Mouse (Mus musculus) gastrocnemius, postnatal 10 days (tissue): ENCODE data around the gene Csrnp2. TPM values are rescaled to one million over a fixed set of nuclear protein-coding genes. Genes with fewer than 3 reads are reported as not detected.

Experiments used
- DNase-seq: peaks from one replicate; pipeline ENCODE4 v3.0.0; 2021; ENCODE audit warnings: mixed read lengths
- total RNA-seq, 2 experiments: library from RNA; stranded (reverse); gene quantifications; 2 replicates each; pipeline ENCODE4 v1.2.3; 2021

Gene Csrnp2
- total RNA-seq, 2 experiments from 2014 or later, result 2.6 to 4.4 TPM

- DNase-seq, result no peak
These were observed 65.2 kb downstream of the Csrnp2 start for GRCm38 (mm10) chr15:100429959-100430565.

Other genes with a start within 250 kb of the Csrnp2 start
- not detected for gene Tmprss12, start 214.7 kb downstream of the Csrnp2 start, total RNA-seq
- 10 to 100 TPM; 17.7 to 18.5 TPM for gene Mettl7a1, start 191.3 kb downstream of the Csrnp2 start, total RNA-seq
- under 1 TPM; 0.19 to 0.20 TPM for gene Mettl7a3, start 160.6 kb downstream of the Csrnp2 start, total RNA-seq
- gene Methig1, start 142.3 kb downstream of the Csrnp2 start, total RNA-seq, result not detected
- under 1 TPM; 0.31 to 0.77 TPM for gene Mettl7a2, start 142.3 kb downstream of the Csrnp2 start, total RNA-seq
- not detected for gene Higd1c, start 130.9 kb downstream of the Csrnp2 start, total RNA-seq
- under 1 TPM in 1 of 2 experiments, not detected in 1; 0.18 TPM for gene Gm5475, start 73.3 kb downstream of the Csrnp2 start, total RNA-seq
- 10 to 100 TPM; 23.3 to 31.9 TPM for gene Slc11a2, start 70.4 kb downstream of the Csrnp2 start, total RNA-seq
- 10 to 100 TPM; 11.1 to 15.7 TPM for gene Letmd1, start 26.5 kb downstream of the Csrnp2 start, total RNA-seq
- 10 to 100 TPM; 13.1 to 16.1 TPM for gene Tfcp2, start 56.5 kb upstream of the Csrnp2 start, total RNA-seq
- 10 to 100 TPM; 11.1 to 13.2 TPM for gene Pou6f1, start 104.5 kb upstream of the Csrnp2 start, total RNA-seq
- 10 to 100 TPM; 64.8 to 67.8 TPM for gene Dazap2, start 119.9 kb upstream of the Csrnp2 start, total RNA-seq
- 1 to 10 TPM; 6.5 to 8.6 TPM for gene Smagp, start 141.5 kb upstream of the Csrnp2 start, total RNA-seq
- gene Bin2, start 174.1 kb upstream of the Csrnp2 start, total RNA-seq, result 1 to 10 TPM in 1 of 2 experiments, under 1 TPM in 1; 0.59 to 2.0 TPM
- gene Cela1, start 192.4 kb upstream of the Csrnp2 start, total RNA-seq, result 1 to 10 TPM in 1 of 2 experiments, not detected in 1; 1.2 TPM
- 1 to 10 TPM in 1 of 2 experiments, under 1 TPM in 1; 0.23 to 1.6 TPM for gene Galnt6, start 233.9 kb upstream of the Csrnp2 start, total RNA-seq